Mouse (Mus musculus) spleen, postnatal 4 days (tissue): ENCODE data around the gene Zfp446.
"Not testable (repeated sequence)": the region's sequence is repeated elsewhere in the genome, so short reads cannot be mapped to it uniquely, and the experiment has no call there.

Source experiments
- DNase-seq, 2 experiments: peaks; one replicate each; pipeline ENCODE4 v3.0.0; 2022; ENCODE audit warnings: low spot score in 2 of 2

Gene Zfp446

DNA sequence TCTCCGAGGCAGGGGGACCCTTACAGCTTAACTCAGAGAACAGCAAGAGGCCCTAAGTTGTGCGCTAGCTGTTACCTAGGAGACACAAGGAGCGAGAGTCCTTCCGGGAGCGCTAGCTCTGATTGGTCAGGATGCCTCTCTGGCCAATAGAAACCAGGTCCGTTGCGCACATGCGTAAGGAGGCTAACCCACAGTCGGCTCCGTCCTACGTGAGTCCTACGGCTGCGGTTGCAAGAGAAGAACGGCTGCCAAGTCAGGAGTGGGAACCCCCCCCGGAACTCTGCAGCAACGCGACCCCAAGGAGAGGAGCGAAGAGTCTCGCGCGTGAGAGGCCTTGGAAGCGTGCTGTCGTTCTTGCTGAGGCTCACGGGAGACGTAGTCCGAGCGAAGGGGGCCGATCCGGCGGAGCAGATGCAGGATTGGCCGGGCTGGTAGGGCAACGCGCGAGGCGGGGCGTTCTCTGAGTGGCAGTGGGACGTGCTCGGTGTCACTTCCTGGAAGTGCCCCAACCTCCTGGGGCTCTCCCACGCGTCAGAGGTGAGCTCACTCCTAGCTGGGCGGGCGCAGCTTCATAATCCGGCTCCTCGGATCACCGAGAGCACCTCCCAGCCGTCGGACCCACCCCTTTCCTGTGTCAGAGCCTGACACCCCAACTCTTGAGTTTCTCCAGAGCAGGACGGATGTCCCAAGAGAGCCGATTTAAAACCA, at the start of gene Zfp446:
TSS of gene Zfp446 (plus strand) at position 167 of the 708 bp plus-strand sequence.
- peak; percentile 96 to 97 for DNase-seq

DNA sequence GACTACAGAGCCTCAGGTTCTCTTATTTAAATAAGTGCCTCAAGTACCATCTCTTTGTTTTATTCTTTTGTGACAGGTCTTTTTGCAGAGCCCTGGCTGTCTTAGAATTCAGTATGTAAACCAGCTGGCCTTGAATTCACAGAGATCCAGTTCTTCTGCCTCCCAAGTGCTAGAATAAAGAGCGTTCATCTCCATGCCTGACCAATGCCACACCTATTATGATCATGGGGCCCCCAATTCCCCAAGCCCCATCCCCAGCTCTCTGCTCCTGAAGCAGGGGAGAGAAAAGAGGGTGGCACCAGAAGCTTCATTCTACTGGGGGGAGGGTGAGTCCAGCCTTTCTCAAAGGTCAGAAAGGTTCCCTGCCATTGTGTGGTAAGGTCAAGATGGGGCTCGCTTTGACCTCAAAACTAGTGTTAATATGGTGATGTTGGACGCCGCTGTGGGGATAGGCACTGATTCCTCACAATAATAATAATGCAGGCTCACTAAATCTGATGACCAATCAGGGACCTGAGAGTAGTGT, 44.0 kb upstream of the Zfp446 start:
- DNase-seq, result no peak

DNA sequence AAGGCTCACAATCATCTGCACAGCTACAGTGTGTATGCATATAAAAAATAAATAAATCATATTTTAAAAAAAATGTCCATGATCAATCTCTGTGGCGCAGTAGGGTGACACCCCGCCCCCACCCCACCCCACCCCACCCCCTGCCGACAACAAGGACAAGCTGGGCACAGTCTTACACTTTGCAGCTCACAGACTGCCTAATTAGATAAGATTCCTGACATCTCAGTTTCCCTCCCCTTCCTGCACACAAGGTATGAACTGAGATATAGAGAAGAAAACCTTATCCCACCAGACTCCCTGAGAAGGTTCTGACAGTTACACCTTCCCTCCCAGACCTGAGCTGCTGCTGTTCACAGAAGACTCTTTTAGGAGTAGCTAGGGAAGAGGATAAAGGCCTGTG, 42.8 kb upstream of the Zfp446 start:
- no peak for DNase-seq

DNA sequence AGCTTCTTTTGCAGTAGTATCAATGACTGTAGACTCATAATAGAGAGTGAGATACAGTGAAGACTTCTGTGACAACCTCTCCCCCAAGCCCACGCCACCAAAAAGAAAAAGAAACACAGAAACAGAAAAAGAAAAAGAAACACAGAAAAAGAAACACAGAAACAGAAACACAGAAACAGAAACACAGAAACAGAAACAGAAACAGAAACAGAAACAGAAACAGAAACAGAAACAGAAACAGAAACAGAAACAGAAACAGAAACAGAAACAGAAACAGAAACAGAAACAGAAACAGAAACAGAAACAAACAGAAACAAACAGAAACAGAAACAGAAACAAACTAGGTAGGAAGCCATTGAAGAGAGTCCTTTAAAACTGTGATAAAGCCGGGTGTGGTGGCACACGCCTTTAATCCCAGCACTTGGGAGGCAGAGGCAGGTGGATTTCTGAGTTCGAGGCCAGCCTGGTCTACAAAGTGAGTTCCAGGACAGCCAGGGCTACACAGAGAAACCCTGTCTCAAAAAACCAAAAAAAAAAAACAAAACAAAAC, 40.3 kb upstream of the Zfp446 start:
- not testable (repeated sequence) for DNase-seq

DNA sequence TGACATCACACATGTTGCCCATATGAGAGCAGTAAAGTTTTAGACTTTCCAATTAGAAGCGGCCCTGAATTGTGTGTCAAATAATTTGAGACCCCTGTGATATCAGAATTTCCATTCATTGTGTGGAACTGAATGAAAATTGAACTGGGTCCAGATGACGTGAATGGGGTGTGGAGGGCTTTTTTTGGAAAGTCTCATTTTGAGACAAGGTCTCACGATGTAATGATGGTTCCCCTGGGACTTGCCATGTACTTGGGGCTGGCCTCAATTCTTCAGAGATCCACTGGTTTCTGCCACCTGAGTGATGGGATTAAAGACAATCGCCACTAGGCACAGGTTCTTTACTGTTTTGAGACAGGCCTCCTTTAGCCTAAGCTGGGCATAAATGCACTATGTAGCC, 37.0 kb upstream of the Zfp446 start:
- DNase-seq, result no peak

DNA sequence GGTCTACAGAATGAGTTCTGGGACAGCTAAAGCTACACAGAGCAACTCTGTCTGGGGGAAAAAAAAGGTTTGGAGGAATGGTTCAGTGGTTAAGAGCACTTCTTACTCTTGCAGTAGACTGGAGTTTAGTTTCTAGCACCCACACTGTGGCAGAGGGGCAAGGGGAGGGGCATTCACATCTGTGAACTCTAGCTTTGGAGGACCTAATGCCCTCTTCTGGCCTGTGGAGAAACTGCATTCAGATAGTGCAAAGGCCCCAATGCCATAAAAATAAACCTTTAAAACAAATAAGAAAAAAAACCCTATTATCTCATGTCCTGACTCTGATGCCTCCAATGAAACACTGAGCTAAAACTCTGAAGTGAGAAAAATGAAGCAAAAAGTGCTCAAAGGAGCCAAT, 34.2 kb upstream of the Zfp446 start:
- no peak for DNase-seq

DNA sequence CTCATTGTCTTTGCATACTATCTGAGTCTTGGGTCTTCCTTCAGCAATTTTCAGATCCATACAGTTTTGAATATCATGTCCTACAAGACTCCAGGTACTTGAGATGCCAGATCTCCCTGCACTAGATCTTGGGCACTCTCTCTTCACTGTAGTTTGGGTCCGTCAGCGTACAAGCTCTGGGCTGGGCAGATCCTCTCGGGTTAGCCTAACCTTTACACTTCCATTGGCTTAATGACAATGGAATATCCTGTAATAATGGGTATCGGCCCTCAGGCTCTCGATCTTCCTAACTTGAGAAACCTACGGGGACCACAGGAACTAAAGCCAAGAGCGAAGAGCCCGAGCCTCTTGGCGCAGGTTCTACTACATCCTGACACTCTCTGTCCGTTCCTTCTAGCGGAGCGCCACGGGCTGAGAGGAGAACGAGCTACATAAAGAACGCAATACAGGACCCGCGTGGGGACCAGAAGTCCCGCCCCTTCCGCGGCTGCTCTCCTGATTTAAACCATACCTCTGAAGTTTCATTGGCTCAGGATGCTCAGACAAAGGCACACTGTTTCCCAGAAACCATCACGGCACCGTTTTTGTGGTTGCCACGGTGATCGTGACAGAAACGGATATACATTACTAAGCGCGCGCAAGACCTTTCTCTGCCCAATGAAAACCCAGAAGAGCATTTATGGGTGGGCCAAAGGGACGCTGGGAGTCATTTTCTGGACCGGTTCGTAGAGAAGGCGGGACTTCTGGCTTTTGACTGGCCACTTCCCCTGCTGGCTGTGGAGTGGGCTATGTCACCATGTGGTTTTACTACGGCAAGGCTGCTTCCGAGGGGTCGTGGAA, 28.4 kb upstream of the Zfp446 start:
- peak; percentile 89 to 90 for DNase-seq

DNA sequence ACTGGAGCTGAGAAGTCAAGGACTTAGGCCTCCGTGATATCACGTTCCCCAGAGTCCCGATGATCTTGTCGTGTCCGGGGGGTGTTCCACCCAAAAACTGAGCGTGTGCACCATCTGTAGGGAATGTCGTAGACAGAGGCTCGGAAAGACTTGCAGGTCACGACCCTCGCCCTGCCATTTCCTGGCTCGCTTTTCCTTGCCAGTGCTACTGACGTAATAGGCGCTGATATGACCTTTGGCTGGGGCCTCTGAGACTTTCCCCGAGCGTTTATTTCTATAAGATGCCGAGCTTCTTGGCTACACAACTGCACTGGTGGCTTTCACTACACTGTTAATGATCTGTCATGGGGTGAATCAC, 27.8 kb upstream of the Zfp446 start:
- DNase-seq, result no peak

DNA sequence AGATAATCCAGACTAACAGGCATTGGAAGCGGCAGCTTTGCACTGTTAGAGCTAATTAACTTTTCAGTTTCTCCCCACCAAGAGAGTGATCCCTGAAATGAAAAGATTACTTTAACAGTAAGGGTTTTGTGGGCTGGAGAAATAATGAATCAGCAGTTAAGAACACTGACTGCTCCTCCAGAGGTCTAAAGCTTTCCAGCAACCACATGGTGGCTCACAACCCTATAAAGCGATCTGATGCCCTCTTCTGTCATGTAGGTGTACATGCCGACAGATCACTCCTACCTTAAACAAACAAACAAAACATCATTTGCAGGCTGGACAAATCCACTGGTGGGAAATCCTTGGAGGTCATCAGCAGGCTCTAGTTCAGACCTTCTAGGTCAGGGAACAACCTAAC, 22.8 kb upstream of the Zfp446 start:
- no peak for DNase-seq

DNA sequence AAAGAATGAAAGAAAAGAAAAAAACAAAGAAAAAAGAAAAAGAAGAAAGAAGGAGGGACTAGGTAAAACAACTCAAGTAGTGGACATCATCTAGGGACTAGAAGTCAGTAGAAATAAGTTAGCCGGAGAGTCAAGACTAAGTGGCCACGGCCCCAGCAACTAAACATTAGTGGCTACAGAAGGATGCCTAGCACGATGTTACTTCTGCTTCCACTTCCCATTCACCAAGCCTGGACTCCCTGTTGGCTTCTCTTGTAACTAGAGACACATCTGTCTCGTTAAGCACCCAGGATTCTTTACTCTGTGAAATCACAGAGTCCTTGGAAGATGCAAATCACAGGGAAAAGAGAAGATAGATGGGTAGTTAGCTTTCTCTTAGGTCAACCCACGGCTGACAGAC, 20.1 kb upstream of the Zfp446 start:
- DNase-seq, result no peak

DNA sequence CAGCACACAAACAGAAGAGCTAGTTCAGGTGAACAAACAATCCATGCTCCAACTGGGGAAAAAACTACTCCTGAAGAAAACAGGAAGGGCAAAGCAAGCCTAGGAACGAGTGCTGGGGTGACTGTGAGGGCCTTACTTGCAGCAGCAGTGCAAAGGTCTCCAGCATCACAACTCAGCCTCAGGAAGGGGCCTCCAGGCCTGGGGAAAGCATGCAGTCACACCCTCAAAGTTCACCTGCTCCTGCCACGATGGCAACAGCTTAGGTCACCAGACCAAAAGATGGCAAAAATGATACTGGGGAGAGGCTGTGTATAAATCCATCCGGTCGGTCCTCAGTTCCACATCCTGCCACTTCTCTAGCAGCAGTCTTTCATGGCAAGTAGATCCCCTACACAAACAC, 18.7 kb upstream of the Zfp446 start:
- no peak for DNase-seq

DNA sequence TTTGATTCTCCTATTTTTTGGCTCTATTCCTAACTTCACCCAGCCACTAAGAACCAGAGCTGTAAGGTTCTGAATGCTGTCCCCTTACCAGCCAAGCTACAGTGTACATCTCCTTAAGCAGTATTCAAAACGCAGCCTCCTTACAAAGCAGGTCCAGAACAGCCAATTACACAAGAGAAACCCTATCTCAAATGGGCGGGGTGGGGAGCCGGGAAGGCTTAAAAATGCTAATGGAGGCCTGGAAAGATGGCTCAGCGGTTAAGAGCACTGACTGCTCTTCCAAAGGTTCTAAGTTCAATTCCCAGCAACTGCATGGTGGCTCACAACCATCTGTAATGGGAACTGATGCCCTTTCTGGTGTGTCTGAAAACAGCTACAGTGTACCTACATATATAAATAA, 17.9 kb upstream of the Zfp446 start:
- no peak for DNase-seq

DNA sequence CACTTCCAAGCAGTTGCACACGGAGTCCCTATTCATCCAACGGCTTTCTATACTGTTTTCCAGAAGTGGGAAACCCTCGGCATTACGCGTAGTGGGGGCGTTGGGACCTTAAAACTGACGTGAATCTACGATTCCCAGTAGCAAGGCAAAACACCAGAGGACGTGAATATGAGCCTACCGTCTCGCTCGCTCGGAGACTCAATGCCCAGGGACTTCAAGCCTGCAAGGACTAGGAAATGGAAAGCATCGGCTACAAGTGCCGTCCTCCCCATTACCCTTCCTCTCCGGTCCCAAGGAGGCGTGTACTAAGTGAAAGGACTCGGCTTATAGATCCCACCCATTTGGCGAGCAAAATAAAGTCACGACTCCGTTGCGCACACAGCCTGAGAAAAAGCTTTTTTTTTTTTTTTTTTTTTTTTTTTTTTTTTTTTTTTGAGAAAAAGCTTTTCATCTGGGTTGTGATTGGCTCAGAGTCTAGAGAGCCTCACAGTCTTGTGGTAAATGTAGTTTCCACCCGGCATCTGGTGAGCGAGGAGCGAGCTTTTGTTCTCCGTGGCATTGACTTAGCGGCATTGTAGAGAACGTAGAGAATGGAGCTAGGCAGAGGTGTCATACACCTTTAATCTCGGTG, 16.0 kb upstream of the Zfp446 start:
- DNase-seq, result peak; percentile 23 to 65

DNA sequence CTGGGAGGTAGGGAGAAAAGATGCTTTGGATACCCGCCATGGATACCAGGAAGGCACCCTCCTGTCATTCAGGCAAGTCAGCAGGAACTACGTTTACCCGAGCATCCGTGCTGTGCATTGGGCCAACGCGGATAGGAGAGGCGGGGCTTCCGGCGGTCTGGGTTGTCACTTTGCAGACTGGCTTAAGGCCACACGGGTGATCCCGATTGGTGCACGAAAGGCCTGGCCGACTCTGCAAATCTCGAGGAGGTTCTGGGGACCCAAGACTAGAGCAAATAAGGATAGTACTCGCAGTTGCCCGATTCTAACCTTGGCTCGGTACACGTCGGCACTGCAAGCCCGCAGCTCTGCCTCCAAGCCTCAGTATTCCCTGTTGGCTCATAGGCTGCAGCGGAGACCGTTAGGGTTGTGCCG, 12.0 kb upstream of the Zfp446 start, which contains the start of gene Zfp324:
TSS of gene Zfp324 (plus strand) at position 161 of the 414 bp plus-strand sequence.
- peak; percentile 87 to 91 for DNase-seq

DNA sequence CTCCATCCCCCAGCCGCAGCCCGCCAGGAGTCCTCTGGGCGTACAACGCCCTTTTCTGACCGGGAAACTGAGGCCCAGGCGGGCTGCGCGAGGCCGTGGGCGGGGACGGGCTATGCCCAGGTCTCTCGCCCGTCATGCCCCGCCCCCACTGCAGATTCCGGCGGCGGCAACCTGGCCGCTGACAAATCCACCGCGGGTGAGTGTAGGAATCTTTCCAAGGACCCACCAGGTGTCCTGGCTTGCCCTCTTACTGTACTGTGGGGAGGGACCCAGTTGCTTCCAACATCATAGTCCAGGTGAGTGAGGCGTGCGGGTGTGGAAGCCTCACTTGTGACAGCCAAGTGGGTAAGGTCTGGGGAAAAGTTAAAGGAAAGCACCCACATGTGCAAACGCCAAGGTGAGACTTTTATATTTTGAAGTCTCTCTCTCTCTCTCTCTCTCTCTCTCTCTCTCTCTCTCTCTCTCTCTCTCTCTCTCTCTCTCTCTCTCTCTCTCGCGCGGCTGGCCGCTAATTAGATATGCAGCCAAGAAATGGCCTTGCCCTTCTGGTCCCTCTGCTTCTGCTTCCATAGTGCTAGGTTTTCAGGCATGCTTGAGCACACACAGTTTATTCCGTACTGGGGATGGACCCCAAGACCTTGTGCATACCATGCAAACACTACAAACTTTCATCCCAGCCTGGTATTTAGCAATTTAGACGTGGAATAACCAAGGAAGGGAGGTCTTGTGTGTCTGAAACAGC, 11.4 kb upstream of the Zfp446 start:
- DNase-seq, result peak; percentile 69 to 87

DNA sequence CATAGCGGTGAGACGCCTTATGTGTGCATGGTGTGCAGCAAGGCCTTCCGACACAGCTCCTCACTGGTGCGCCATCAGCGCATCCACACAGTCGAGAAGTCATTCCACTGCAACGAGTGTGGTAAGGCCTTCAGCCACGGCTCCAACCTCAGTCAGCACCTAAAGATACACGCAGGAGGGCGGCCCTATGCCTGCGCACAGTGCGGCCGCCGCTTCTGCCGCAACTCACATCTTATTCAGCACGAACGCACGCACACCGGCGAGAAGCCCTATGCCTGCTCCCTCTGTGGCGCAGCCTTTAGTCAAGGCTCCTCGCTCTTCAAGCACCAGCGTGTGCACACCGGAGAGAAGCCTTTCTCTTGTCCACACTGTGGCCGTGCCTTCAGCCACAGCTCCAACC, 6.7 kb upstream of the Zfp446 start:
- DNase-seq, result no peak

DNA sequence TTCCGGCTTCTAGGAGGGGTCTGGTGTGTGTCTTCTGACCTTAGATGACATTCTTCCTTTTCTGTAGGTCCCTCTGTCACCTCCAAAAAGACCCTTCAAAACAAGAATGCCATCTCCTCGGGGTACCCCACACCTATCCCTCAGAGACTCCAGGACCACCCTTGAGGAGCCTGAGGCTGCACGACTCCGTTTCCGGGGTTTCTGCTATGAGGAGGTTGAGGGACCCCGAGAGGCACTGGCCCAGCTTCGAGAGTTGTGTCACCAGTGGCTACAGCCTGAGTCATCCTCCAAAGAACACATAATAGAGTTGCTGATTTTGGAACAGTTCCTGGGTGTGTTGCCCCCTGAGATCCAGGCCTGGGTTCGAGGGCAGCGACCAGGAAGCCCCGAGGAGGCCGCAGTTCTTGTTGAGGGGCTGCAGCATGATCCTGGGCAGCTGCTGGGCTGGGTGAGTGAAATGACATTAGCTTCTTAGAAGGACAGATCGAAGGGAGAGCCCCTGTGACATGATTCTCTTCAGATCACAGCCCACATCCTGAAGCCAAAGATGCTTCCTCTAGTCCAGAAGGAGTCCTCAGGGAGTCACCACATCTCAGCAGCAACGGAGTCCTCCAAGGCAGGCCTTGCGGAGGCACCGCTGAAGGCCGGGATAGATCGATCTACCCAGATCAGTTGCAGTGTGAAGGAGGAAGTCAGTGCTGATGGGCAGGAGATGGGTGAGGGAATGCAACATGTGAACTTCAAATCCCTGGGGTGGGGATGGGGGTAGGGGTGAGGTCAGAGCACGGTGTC, 1.5 kb downstream of the Zfp446 start:
- no peak for DNase-seq

DNA sequence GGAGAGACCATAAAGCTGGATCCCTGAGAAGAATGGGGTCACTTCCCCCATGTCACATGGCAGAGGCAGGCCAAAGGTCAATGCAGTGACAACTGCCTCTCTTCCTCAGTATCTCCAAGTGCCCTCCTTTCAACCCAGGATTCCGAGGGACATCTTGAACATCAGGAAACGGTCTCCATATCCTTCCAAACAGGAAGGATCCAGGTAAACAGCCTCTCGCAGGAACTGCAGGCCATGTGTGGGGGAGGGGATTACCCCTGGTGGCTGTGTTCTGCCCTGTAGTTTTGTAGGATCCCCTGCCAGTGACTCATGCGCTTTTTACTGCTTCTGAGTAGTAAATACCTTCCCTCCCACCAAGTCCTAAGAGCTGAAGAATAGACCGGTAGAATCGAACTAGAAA, 2.1 kb downstream of the Zfp446 start:
- DNase-seq, result no peak

DNA sequence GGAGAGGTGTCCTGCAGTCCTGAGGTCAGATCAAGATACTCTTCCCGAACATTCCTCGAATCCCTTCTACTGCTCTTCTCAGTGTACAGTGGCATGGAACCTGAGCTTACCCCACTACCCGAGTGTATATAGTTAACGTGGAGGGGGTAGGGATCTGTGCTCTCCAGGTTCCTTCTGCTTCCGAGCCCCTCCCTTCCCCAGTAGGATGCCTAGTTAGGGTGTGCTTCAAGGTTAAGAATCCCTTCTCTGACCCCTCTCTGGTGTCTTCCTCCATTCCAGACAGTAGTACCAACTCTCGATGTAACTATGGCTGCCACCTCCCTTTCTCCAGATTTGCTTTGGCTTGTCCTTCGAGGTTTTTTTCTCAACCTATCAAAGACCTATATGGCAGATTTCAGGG, 2.6 kb downstream of the Zfp446 start:
- DNase-seq, result no peak

DNA sequence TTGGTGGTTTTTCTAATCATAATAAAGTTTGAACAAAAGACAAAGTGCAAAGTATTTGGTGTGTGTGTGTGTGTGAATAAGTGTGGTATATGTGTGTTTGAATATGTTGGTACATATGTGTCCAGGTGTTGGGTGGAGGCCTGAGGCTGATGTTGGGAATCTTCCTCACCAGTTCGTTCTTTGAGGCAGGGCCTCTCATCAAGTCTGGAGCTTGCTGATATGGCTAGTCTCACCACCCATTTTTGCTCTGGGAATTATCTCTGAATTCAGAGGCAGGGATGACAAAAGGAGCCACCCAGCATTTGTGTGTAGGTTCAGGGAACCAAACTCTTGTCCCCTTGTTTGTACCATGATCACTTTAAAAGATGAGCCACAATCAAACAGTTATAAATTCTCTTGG, 8.1 kb downstream of the Zfp446 start:
- DNase-seq, result no peak

DNA sequence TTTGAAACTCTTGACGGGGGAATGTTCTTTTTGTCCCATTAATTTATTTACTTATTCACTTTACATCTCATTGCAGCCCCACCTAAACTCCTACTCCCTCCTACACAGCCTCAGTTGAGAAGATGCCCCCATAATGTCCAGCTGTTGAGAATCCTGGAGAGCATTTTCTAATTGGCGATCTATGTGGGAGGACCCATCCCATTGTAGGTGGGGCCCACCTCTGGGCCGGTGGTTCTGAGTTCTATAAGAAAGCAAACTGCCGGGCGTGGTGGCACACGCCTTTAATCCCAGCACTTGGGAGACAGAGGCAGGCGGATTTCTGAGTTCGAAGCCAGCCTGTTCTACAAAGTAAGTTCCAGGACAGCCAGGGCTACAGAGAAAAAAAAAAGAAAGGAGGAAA, 9.3 kb downstream of the Zfp446 start:
- no peak for DNase-seq
